Mouse (Mus musculus): ENCODE results near the gene Lyrm2.

DNA sequence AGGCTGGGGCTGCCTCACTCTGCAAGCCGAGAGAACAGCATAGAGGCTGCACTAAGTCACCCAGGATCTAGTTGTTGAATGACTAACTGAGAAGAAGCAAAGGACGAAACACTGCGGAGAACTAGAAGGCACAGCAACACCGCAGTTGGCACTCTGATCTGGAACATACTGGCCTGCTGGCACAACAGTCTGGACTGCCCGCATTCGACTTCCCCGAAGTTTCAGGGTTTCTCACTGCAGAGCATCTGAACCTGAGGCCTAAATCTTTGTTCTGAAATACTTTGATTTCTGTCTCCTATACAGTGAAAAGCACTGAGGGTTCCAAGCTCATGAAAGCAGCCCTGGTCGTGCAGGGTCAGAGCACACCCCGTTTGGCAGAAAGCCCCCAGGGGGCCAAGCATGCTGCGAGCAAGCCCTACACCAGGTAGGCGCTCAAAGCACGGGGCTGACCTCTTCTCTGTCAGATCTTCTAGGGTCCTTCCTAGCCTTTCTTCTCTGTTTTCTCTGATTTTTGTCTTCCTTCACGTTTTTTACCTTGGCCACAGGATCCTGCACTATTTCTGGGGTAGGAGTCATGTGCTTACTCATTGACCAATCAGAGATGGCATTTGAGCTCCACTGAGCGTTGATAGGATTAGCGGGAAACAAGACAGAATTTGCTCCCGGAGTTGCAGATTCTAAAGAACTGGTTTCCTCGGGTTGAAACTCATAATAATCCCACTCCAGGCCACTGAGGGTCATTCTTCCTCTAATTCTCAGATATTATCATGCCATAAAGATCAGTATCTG is 33.6 kb downstream of the Lyrm2 start:
- TF ChIP-seq TAL1 (IDR thresholded peaks at IDR 0.05; ENCODE audit: low read length) (no peak), GATA1 (IDR thresholded peaks at IDR 0.05; ENCODE audit: low read length) (no peak)

All from erythroblast, embryonic 14.5 days (primary cell).